Mouse (Mus musculus) mouse trophoblast stem cell (cell line): ENCODE measurements around the gene Uba7.

Experiments used
- in situ Hi-C, 2 experiments: fragments of 300-500 bp; cut with MseI, MboI; formaldehyde crosslinking; loops; 2 replicates in 1 of 2; 3 replicates in 1 of 2; pipeline ENCODE4 v1.15.1; 2025

Uba7 gene

DNA sequence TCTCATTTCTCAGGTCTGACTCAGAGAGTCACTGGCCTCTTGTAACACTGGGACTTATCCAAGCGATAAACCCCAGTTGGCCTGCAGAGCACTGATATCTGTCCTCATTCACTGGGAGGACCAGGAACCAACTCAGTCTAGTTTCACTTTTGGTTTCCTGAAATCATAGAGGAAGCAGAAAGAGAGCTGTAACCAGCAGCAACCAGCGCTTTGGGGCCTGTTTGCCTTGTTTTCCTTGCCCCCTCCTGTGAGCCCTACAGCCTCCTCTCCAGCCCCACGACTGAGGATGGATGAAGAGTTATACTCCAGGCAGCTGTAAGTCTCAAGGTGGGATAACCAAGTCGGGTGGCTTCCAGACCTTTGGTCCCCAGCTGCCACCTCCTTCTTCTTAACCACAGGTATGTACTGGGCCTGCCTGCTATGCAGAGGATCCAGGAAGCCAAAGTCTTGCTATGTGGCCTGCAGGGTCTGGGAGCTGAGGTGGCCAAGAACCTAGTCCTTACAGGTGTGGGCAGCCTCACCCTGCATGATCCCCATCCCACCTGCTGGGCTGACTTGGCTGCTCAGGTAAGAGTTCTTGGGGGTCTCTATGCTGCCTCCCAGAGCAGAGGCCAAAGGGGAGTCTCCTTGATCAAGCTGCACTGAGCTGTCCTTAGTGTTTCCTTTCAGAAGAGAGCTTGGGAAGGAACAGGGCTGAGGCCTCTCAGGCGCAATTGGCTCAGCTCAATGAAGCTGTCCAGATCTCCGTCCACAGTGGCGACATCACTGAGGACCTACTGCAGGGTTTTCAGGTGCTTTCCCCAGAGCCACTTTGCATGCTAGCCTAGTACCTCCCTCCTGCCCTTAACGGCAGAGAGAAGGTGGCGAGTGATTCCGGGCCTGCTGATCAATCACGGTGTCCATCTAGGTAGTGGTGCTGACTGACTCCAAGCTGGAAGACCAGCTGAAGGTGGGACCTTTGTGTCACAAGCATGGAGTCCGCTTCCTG is at the start of gene Uba7:
Uba7 (plus strand) TSS at position 107 of the 988 bp plus-strand sequence.
- in situ Hi-C loops = no loop called here

GRCm38 (mm10) chr9:107926920-107927420 is 48.3 kb upstream of the Uba7 start:
- in situ Hi-C loops = no loop called here

DNA sequence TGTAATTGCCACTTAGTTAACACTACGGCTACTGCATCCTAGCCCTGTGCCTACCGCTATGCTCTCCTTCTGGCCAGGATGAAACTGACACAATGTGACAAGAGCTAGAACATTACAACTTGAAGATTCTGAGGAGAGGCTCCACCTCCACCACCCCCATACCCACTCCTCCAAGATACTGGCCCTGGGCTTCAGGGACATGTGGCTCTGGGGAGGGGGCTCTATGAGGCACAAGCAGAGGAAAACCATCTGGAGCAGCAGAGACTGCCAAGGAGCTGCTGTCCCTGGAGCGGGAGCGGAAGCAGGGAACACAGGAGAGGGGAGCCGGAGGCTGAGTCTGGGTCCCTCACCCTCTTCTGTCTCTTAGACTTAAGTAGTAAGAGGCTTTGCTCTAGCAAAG is 47.6 kb upstream of the Uba7 start:
- in situ Hi-C loops = no loop called here

DNA sequence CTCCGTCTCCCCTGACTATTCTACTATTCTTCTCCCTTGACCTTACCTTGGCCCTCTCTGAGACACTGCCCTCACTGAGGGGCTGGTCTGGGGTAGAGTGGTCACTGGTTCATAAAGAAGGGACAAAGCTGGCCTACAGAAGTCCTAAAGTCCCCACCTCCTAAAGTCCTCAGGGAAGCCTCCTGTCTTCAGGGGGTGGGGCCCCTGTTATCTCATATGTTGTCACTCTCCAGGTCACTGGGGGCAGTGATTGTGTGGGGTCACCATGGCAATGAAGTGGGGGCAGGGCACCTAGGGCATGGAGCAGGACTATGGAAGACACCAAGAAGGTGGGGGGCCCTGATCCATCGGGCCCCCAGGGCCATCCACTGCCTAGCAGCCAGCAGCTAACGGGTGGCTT is 47.1 kb upstream of the Uba7 start, which contains the start of gene Actl11:
Actl11 (plus strand) TSS at position 301 of the 400 bp plus-strand sequence.
- in situ Hi-C loops = no loop called here

DNA sequence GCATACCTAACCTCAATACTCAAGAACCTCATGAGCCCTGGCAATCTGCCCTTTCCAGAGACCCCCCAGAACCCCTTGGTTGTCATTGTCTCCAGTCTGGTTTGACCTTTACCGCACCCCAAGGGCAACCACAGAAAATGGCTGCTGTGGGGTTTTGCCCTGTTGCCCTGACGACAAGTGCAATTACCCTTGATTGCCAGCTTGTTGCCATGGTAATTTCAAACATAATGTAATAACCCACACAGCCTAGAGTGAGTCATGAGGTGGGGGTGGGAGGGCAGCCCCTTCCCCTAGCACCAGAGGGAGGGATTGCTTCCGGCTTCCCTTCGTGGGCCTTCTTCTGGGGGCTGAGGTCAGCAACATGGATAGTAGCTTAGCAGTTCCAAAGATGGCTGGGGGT is 43.1 kb upstream of the Uba7 start:
- in situ Hi-C loops = no loop called here

GRCm38 (mm10) chr9:107934146-107934545 is 41.2 kb upstream of the Uba7 start:
- in situ Hi-C loops = no loop called here

GRCm38 (mm10) chr9:107935374-107935773 is 39.9 kb upstream of the Uba7 start, which contains the start of gene Camkv:
Gene Camkv, plus strand, starts transcription at chr9:107935674.
- in situ Hi-C loops = no loop called here

DNA sequence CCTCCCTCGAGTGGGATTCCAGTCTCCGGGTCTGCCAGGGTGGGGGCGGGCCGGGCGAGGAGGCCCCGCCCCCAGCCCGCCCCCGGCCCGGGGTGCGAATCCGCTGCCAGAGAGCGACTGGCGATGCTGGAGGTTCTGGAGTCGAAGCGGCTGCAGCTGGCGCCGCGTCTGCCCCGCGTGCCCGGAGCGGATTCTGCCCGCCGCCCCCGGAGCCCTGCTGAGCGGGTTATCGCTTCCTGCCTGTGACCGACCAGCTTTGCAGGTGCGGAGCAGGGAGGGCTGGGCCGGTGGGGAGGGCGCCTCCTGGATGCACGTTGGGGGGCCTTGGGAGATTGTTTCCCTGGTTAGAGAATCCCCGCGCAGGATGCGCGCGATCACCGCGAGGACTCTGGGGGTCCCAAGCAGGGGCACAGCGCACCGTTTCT is 39.5 kb upstream of the Uba7 start:
- in situ Hi-C loops = no loop called here

GRCm38 (mm10) chr9:107936215-107936822 is 39.0 kb upstream of the Uba7 start:
- in situ Hi-C loops = no loop called here

- in situ Hi-C loops = no loop called here
Observed at GRCm38 (mm10) chr9:107936831-107937230, 38.5 kb upstream of the Uba7 start.

GRCm38 (mm10) chr9:107947241-107948194 is 27.8 kb upstream of the Uba7 start:
- in situ Hi-C loops = no loop called here

DNA sequence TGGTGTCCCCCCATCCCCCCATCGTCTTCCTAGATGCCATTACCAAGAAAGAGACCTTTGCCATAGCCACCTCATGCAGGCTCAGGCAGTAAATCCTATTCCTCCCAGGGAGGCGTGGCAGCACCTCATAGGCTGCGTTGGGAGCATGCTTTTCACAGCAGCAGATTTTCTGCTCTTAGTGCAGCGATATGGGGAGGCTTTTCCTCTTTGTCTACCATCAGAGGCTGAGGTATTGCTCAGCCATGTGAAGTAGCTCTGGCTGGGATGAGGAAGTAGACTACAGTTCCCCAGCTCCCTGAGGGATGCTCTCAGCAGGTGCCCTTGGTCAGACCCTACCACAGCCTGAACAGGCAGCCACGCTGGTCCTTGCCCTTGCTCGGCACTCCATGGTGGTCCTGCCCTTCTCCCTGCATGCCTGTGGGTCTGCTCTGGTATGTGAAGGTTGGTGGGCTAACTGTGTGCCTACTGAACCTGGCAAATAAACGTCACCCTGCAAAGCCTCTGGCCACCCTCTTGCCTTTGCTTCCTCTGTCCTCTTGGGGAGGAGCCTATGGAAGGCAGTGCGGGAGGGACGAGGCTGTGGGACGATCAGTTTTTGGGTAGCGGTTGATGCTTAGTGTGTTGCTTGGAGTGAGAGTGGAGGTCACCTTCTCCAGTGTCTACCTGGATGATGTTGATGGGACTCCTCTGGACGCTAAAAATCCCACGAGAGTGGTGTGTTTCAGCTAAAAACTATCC is 26.0 kb upstream of the Uba7 start:
- in situ Hi-C loops = no loop called here

GRCm38 (mm10) chr9:107949922-107950235 is 25.4 kb upstream of the Uba7 start, which contains the start of gene Traip:
Gene Traip, plus strand, starts transcription at chr9:107950136.
- in situ Hi-C loops = no loop called here

GRCm38 (mm10) chr9:107950460-107951355 is 24.6 kb upstream of the Uba7 start:
- in situ Hi-C loops = no loop called here

DNA sequence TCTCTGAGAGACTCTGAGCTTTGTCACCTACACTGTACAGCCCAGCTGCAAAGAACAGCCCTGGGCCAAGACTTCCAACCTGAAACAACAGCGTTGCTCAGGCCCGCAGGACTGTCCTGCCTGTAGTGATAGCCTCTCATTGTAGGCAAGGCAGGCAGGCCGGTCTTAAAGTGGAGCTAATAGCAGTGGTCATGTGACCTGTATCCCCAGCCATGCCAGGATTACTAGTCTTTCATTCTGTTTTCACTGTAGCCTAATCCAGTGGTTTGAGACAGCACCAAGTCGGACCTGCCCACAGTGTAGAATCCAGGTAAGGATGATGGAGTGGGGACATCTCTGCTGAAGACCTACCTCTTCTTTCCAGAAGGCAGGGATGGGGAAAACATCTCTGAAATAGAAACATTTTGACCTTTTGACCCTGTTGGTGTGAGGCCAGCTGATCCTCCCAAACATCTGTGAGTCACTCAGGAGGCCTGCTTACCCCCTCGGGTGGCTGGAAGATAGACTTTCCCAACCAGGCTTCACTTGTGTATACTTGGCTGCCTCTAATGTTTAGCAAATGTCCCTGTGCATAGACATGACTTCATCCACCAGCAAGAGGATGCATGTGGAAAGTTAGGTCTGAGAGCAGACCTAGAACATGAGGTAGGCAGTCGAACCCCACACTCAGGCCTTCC is 19.6 kb upstream of the Uba7 start:
- in situ Hi-C loops = no loop called here

DNA sequence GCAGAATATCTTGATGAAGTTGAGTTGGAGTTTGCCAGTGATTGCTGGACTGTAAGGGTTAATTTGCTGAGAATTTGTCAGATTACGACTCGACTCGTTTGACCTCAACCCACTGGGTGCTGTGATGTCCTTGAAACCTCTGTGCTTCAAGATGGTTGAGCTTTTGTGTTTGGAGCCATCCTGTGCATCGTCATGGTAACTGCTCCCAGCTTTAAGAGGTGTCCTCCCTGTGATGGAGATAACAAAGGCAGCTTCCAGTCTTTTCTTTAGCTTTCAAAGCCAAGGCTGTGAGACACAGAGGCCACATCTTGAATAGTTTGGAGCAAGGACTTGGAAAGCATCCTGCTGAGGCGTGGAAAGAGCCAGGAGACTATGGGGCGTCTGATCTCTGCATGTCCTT is 18.2 kb upstream of the Uba7 start:
- in situ Hi-C loops = no loop called here

DNA sequence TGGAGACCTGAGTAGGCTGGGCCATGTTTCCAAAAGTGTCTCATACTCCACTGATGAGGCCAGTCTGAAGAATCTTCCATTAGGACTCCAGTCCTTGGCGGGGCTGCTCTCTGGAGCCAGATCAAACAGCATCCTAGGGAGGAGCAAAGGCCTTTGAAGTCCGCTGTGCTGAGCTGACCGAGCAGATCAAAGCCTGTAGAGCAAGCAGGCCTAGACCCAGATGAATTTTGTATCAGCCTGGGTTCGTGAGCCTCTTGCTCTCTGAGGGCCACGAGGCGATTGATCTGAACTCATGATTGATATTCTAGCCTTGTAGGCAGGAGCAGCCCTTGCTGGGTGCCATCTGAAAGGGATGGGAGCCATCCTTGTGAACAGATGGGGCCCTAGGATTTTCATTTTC is 15.4 kb upstream of the Uba7 start:
- in situ Hi-C loops = no loop called here

DNA sequence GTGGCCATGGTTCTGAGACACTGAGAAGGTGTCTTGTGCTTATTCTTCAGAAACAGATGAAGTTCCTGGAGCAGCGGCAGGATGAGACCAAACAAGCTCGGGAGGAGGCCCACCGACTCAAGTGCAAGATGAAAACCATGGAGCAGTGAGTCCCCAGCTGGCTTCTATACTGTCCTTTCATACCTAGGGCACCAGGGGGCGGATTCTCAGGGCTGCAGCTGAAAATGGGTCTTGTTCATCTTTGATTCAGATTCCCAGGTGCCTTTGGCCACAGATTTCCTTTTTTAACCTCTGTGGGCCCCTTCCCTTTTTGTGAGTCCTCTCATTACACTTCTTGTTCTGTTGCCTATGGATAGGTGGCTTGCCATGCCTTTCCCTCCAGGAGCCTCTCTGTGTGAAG is 14.4 kb upstream of the Uba7 start:
- in situ Hi-C loops = no loop called here

GRCm38 (mm10) chr9:107961351-107961762 is 13.9 kb upstream of the Uba7 start:
- in situ Hi-C loops = no loop called here
